Mouse (Mus musculus) intestine, postnatal 0 days (tissue): ENCODE measurements around the gene Zswim7. TPM values are rescaled to one million over a fixed set of nuclear protein-coding genes. Genes with fewer than 3 reads are reported as not detected.
A peak's percentile ranks its signal among the peaks of the same experiment; 100 is the strongest.
"Not testable (repeated sequence)": the region's sequence is repeated elsewhere in the genome, so short reads cannot be mapped to it uniquely, and the experiment has no call there.

Source experiments
- ATAC-seq: fragments of 200-750 bp; cut with Nextera tagmentation; 2 replicates; pipeline ENCODE4 v1.8.0; 2017; ENCODE audit warnings: mild to moderate bottlenecking, moderate TSS enrichment, moderate library complexity
- H3K27ac ChIP-seq: fragments of 300-500 bp; sonication (generic); 2 replicates; pipeline ENCODE4 v1.5.1; 2014; ENCODE audit warnings: mild to moderate bottlenecking, low read depth, low read length, moderate library complexity
- H3K27me3 ChIP-seq: fragments of 300-500 bp; sonication (generic); replicated peaks from 2 replicates; pipeline ENCODE4 v1.6.1; 2014; ENCODE audit warnings: low read length, mixed read lengths; ENCODE audit not compliant: control insufficient read depth, insufficient read depth
- H3K36me3 ChIP-seq: fragments of 300-500 bp; sonication (generic); 2 replicates; pipeline ENCODE4 v1.6.1; 2014; ENCODE audit warnings: mild to moderate bottlenecking, moderate library complexity; ENCODE audit not compliant: control insufficient read depth, insufficient read depth
- H3K4me1 ChIP-seq: fragments of 300-500 bp; sonication (generic); replicated peaks from 2 replicates; pipeline ENCODE4 v1.6.1; 2014; ENCODE audit warnings: antibody characterized with exemption, low read length, mixed read lengths; ENCODE audit not compliant: control insufficient read depth, insufficient read depth
- H3K4me2 ChIP-seq: fragments of 300-500 bp; sonication (generic); replicated peaks from 2 replicates; pipeline ENCODE4 v1.6.1; 2014; ENCODE audit warnings: low read depth, mild to moderate bottlenecking, moderate library complexity
- H3K4me3 ChIP-seq: fragments of 300-500 bp; sonication (generic); 2 replicates; pipeline ENCODE4 v1.5.1; 2014; ENCODE audit warnings: low read depth, low read length
- H3K9ac ChIP-seq: fragments of 300-500 bp; sonication (generic); 2 replicates; pipeline ENCODE4 v1.6.1; 2014; ENCODE audit warnings: mild to moderate bottlenecking, low read depth, low read length
- H3K9me3 ChIP-seq: fragments of 300-500 bp; sonication (generic); 2 replicates; pipeline ENCODE4 v1.6.1; 2016; ENCODE audit warnings: mixed run types; ENCODE audit not compliant: control insufficient read depth
- CTCF ChIP-seq: sonication (generic); IDR thresholded peaks from 2 replicates; pipeline ENCODE4 v1.5.1; 2016; ENCODE audit warnings: low read depth, mild to moderate bottlenecking, control low read depth, antibody characterized with exemption, moderate library complexity
- WGBS: fragments of 180-500 bp; shearing (Covaris S2); extraction: QIAGEN DNeasy Blood & Tissue Kit; methylation state at CpG from one replicate; pipeline ENCODE4 v1.1.7; 2014; 5-methylcytosine and 5-hydroxymethylcytosine counted together
- polyA plus RNA-seq: library from polyadenylated mRNA; unstranded; fragments of >200 nt; fragmentation: Nextera tagmentation; extraction: Ambion mirVana; gene quantifications from 2 replicates; pipeline ENCODE4 v1.2.1, GENCODE M21; 2015

The Zswim7 gene
- polyA plus RNA-seq, 1 experiment from 2014 or later, result 49.5 TPM

DNA sequence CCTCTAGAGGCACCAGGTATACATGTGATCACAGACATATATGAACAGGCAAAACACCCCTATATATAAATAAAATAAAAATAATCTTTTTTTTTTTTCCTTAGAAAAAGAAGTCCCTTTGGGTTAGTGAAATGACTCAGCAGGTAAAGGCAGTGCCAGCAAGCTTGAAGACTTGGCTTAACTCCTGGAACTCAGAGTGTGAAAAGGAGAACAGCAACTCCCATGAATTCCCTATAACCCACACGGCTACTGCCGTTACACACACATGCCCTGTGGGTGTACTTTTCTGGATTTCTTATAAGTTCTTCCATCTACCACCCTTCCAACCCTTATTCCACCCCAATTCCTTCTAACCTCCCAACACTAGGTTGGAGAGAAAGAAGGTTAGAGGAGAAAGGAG is 24.7 kb upstream of the Zswim7 start:
- no peaks in the 10 kb centered on the region for H3K9me3 ChIP-seq
- no peaks in the 10 kb centered on the region for H3K4me1 ChIP-seq
- H3K36me3 ChIP-seq, result peaks cover 34% of the 10 kb centered on the region
- no peak overlapping the region for H3K9ac ChIP-seq
- H3K4me3 ChIP-seq, result no peak overlapping the region
- no peak for TF ChIP-seq CTCF
- H3K27me3 ChIP-seq, result no peaks in the 10 kb centered on the region
- ATAC-seq, result no peak
- no peak overlapping the region for H3K27ac ChIP-seq
- WGBS, result 91% methylated on average over 2 of the region's 2 CpGs
- no peak overlapping the region for H3K4me2 ChIP-seq

DNA sequence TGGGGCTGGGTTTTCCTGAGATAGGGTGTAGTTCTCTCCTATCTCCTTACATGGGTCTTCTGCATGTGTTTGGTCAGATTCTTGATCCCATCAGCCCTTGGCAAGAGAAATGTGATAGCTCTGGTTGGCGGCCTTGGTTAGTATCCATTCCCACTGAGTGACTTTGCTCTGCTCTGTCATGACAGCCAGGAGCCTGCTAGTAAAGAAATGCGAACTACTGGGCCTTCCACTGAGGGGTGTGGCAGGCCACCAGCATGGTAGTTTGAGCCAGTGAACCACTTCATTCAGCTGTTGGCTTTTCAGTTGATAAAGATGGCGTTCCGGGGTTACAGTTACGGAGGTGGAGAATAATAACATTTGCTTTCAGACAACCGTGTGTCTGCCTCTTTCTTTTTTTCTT is 17.7 kb upstream of the Zswim7 start:
- Histone ChIP-seq H3K27ac (no peak overlapping the region), H3K27me3 (no peaks in the 10 kb centered on the region), H3K4me1 (no peaks in the 10 kb centered on the region), H3K4me2 (no peak overlapping the region), H3K4me3 (no peak overlapping the region), H3K9me3 (no peaks in the 10 kb centered on the region), H3K9ac (no peak overlapping the region), H3K36me3 (peaks cover 29% of the 10 kb centered on the region)
- no peak for ATAC-seq
- WGBS, result 91% methylated on average over 6 of the region's 6 CpGs
- no peak for TF ChIP-seq CTCF

DNA sequence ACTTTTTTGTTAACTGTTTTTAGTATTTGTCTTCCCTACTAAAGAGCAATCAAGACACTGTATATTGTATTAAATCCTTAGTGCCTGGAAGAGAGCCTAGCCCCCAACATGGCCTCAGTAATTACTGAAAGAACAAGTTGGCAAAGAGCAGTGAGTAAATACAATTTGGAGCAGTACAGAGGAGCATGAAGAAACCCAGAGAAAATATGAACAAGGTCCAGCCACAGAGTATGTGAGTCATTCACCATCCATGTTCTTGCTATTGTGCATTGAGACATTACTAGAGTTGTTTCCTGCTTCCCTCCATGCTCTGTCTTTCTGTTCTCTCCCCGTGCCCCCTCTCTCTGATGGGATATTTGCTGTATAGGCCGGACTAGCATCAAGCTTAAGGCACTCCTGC is 12.9 kb upstream of the Zswim7 start:
- Histone ChIP-seq H3K4me2 (no peak overlapping the region), H3K27me3 (no peaks in the 10 kb centered on the region), H3K4me1 (no peaks in the 10 kb centered on the region), H3K4me3 (no peak overlapping the region), H3K27ac (no peak overlapping the region), H3K36me3 (peaks cover 26% of the 10 kb centered on the region; the same call in 1 of the 2 replicates), H3K9me3 (no peaks in the 10 kb centered on the region), H3K9ac (no peak overlapping the region)
- ATAC-seq, result peak; percentile 65
- 89% methylated on average over 2 of the region's 2 CpGs for WGBS
- no peak for TF ChIP-seq CTCF

DNA sequence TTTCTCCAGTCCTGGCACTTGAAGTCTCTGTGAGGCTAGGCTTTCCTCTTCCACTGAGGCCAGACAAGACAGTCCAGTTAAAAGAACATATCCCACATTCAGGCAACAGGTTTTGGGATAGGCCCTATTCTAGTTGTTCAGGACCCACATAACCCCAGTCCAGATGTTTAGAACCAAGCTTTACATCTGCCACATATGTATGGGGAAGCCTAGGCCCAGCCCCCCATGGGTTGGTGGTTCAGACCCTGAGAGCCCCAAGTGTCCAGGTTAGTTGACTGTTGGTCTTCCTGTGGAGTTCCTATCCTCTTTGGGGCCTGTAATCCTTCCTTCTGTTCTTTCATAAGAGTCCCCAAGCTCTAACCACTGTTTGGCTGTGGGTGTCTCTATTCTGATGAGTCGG is 6.5 kb upstream of the Zswim7 start:
- Histone ChIP-seq H3K4me3 (no peak overlapping the region), H3K27me3 (no peaks in the 10 kb centered on the region), H3K4me2 (no peak overlapping the region), H3K4me1 (no peaks in the 10 kb centered on the region), H3K27ac (no peak overlapping the region), H3K9ac (no peak overlapping the region), H3K36me3 (peaks cover 44% of the 10 kb centered on the region), H3K9me3 (no peaks in the 10 kb centered on the region)
- no peak for ATAC-seq
- 96% methylated on average over 1 of the region's 1 CpGs for WGBS
- TF ChIP-seq CTCF, result no peak

DNA sequence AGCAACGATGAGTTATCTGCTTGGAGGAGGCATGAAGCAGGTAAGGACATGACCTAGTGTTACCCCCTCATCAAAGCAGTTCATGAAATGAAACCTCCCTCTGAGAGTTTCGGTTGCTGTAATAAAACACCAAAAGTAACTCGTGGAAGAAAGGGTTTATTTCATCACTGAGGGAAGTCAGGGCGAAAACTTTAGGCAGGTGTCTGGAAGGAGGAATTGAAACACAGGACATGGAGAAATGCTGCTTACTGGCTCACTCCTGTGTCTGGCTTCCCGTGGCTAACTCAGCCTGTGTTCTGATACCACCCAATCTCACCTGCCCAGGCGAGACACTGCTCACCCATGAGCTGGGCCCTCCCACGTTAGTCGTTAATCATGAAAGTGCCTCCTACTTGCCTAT is 3.8 kb upstream of the Zswim7 start:
- no peaks in the 10 kb centered on the region for H3K9me3 ChIP-seq
- WGBS, result 83% methylated on average over 8 of the region's 8 CpGs
- no peak for TF ChIP-seq CTCF

DNA sequence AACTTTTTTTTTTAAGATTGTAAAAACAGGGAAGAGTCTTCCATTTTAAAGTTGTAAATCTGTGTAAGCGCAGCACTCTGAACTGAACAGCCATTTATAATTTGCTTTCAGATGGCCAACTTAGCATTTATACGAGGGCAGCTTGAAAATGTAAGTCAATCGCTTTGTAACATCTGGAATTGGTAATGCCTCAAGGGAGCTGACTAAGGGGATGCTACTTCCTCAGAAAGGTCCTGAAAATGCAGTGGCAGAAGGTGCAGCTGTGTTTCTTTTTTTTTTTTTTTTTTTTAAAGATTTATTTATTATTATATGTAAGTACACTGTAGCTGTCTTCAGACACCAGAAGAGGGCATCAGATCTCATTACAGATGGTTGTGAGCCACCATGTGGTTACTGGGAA is 2.8 kb upstream of the Zswim7 start:
- not testable (repeated sequence) for H3K27ac ChIP-seq, H3K4me2 ChIP-seq, H3K4me1 ChIP-seq, H3K4me3 ChIP-seq, ATAC-seq, H3K9me3 ChIP-seq, H3K9ac ChIP-seq, H3K27me3 ChIP-seq
- WGBS, result 92% methylated on average over 3 of the region's 3 CpGs
- H3K36me3 ChIP-seq, result peaks cover 37% of the 10 kb centered on the region

More for the DNA sequence above, 3.8 kb upstream of the Zswim7 start:
- Histone ChIP-seq H3K9ac (no peak overlapping the region), H3K27ac (no peak overlapping the region), H3K4me1 (no peaks in the 10 kb centered on the region), H3K4me3 (no peak overlapping the region), H3K27me3 (no peaks in the 10 kb centered on the region), H3K36me3 (peaks cover 37% of the 10 kb centered on the region), H3K4me2 (no peak overlapping the region)
- no peak for ATAC-seq

DNA sequence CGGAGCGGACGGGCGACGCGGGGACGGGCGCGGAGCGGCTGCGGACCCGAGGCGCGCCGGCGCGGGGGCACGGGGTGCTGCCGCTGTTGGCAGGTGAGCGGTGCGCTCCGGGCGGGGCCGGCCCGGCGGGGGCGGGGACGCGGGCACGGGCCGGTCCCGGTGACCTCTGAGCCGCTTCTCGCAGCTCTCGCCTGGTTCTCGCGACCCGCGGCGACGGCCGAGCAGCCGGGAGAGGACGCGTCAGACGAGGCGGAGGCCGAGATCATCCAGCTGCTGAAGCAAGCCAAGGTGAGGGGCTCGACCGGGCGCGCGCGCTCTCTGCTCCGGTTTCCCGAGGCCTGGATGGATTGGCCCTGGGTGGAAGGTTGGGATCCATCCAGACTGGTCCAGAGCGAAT is 424 bp upstream of the Zswim7 start:
- no peaks in the 10 kb centered on the region for H3K4me1 ChIP-seq
- H3K9me3 ChIP-seq, result no peaks in the 10 kb centered on the region
- peak; percentile 84 for ATAC-seq
- H3K4me3 ChIP-seq, result peak overlapping the region; percentile 86
- WGBS, result under 1% methylated on average over 54 of the region's 57 CpGs
- H3K9ac ChIP-seq, result peak overlapping the region; percentile 78
- no peaks in the 10 kb centered on the region for H3K27me3 ChIP-seq
- no peak for TF ChIP-seq CTCF
- H3K27ac ChIP-seq, result peak overlapping the region; percentile 93
- peak overlapping the region; percentile 70 for H3K4me2 ChIP-seq
- H3K36me3 ChIP-seq, result peaks cover 18% of the 10 kb centered on the region
